In the genomic region with DNA sequence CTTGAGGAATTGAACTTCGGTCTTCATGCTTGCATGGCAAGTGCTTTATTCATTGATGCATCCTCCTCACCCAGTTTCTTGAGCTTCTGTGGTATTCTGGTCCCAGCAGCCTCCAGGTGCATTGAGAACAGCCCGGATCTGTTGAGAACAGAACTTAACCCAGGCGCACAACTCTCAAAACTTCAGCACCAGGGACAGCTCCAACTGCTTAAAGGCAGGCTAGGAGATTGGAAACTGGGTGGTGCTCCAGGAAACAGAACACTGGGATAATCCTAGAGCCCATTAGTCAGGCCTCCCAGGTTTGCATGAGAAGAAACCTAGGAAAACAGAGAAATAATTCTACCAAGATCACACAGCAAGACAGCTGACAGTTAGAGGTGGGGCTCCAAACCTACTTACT, we compare ENCODE assay signal across 9 mouse cellular contexts. TPM values are rescaled to one million over a fixed set of nuclear protein-coding genes. Genes with fewer than 3 reads are reported as not detected.
DNase-seq lines count a peak whose midpoint lies in the region; ATAC-seq lines count a peak whose summit lies in the region.
"Had no signal": no experiment of that assay in that cellular context is flagged by ENCODE, and none has a peak within 500 bp of the region (broad histone marks: within the 10 kb centered on the region; RNA-seq: fewer than 3 reads in every experiment).

No protein-coding gene starts in this region.

- no peaks in the 10 kb centered on the region for H3K36me3 ChIP-seq in heart, embryonic 11.5 days (ENCODE audit: control insufficient read depth, insufficient read depth, low read length)

- intact Hi-C loops in left cerebral cortex, postnatal 4 days (cut with DNase I), result no loop called here

- H3K4me1 ChIP-seq in heart, embryonic 11.5 days (ENCODE audit: control insufficient read depth, insufficient read depth, low read length), result no peaks in the 10 kb centered on the region

- H3K4me2 ChIP-seq in heart, embryonic 11.5 days, result no peak overlapping the region

- WGBS in heart, embryonic 11.5 days (ENCODE audit: insufficient replicate concordance), result 10% methylated on average over 3 of the region's 3 CpGs

- H3K9ac ChIP-seq in heart, embryonic 11.5 days (ENCODE audit: low read depth, low read length), result no peak overlapping the region

- no peak for ATAC-seq in heart, embryonic 11.5 days (replicated peaks; ENCODE audit: insufficient number of reproducible peaks, low FRiP score, low TSS enrichment)
- ATAC-seq in erythroid progenitor cell, adult 5-6 weeks (replicated peaks; ENCODE audit: low FRiP score, poor library complexity, severe bottlenecking), result no peak

- H3K27me3 ChIP-seq in heart, embryonic 11.5 days (ENCODE audit: control insufficient read depth, insufficient read depth, low read length), result no peaks in the 10 kb centered on the region

- no peak overlapping the region for H3K4me3 ChIP-seq in heart, embryonic 11.5 days (ENCODE audit: low read depth, low read length)

- no peaks in the 10 kb centered on the region for H3K9me3 ChIP-seq in heart, embryonic 11.5 days (replicated peaks; ENCODE audit: control insufficient read depth, low read length)

- no peak overlapping the region for H3K27ac ChIP-seq in heart, embryonic 11.5 days (ENCODE audit: low read depth, low read length)

- DNase-seq in heart, adult 8-10 months (ENCODE audit: low spot score), result peak; percentile 42
- DNase-seq in CD4-positive helper T cell, adult 2 months (ENCODE audit: low read depth, low spot score), result peak; percentile 67
- DNase-seq in c-Kit-negative CD71-positive TER-119-positive erythroid progenitor cells, embryonic 14.5 days (ENCODE audit: low read depth, low spot score), result peak; percentile 50
- peak; percentile 67 to 89 for DNase-seq in kidney, postnatal 36 days
- DNase-seq in ovary, adult 18-20 months (ENCODE audit: low spot score), result peak; percentile 18
- DNase-seq in left cerebral cortex, postnatal 4 days, result no peak

RNA-seq across cellular contexts. Expression of a gene that starts 3.4 kb away (rescaled TPM):
- total RNA-seq in heart, adult 8-10 months (2022), result not detected
- not detected in 2 replicates for polyA plus RNA-seq in heart, embryonic 11.5 days (2014; fragmentation: Nextera tagmentation; extraction: Ambion mirVana)
- not detected for total RNA-seq in left cerebral cortex, postnatal 4 days (2021)
- total RNA-seq in erythroid progenitor cell, adult 5-6 weeks (2015; ENCODE audit: low replicate concordance), result not detected in 2 replicates
- not detected in 2 replicates for total RNA-seq in erythroid progenitor cell, adult 5-6 weeks (2017; ENCODE audit: low replicate concordance)
- polyA plus RNA-seq: lung, embryonic 16.5 days had no signal

RNA-seq across cellular contexts. Expression of a gene that starts 20.4 kb away (rescaled TPM):
- 1 to 10 TPM; 3.8 to 6.8 (median 4.1) TPM for total RNA-seq in heart, adult 8-10 months (2022)
- 3.3 and 4.4 TPM in 2 replicates for polyA plus RNA-seq in heart, embryonic 11.5 days (2014; fragmentation: Nextera tagmentation; extraction: Ambion mirVana)
- 1 to 10 TPM; 1.5 to 3.5 TPM for total RNA-seq in left cerebral cortex, postnatal 4 days (2021)
- 13.7 and 22.2 TPM in 2 replicates for total RNA-seq in erythroid progenitor cell, adult 5-6 weeks (2015; ENCODE audit: low replicate concordance)
- total RNA-seq in erythroid progenitor cell, adult 5-6 weeks (2017; ENCODE audit: low replicate concordance), result 2.6 and 3.0 TPM in 2 replicates

RNA-seq across cellular contexts. Expression of a gene that starts 24.5 kb away (rescaled TPM):
- 10 to 100 TPM; 47.9 to 60.0 (median 55.8) TPM for total RNA-seq in heart, adult 8-10 months (2022)
- polyA plus RNA-seq in heart, embryonic 11.5 days (2014; fragmentation: Nextera tagmentation; extraction: Ambion mirVana), result 27.9 and 28.2 TPM in 2 replicates
- total RNA-seq in left cerebral cortex, postnatal 4 days (2021), result 1 to 10 TPM; 4.5 to 4.7 TPM
- total RNA-seq in erythroid progenitor cell, adult 5-6 weeks (2015; ENCODE audit: low replicate concordance), result 81.1 and 91.4 TPM in 2 replicates
- 34.5 and 43.0 TPM in 2 replicates for total RNA-seq in erythroid progenitor cell, adult 5-6 weeks (2017; ENCODE audit: low replicate concordance)

RNA-seq across cellular contexts. Expression of a gene that starts 50.5 kb away (rescaled TPM):
- total RNA-seq in heart, adult 8-10 months (2022), result 100 to 1,000 TPM in 1 of 4 experiments, 10 to 100 TPM in 3; 91.5 to 100 (median 96.2) TPM
- polyA plus RNA-seq in heart, embryonic 11.5 days (2014; fragmentation: Nextera tagmentation; extraction: Ambion mirVana), result 48.4 and 72.2 TPM in 2 replicates
- total RNA-seq in left cerebral cortex, postnatal 4 days (2021), result 100 to 1,000 TPM; 109 to 157 TPM
- 108 and 112 TPM in 2 replicates for total RNA-seq in erythroid progenitor cell, adult 5-6 weeks (2015; ENCODE audit: low replicate concordance)
- 82.8 and 107 TPM in 2 replicates for total RNA-seq in erythroid progenitor cell, adult 5-6 weeks (2017; ENCODE audit: low replicate concordance)

RNA-seq across cellular contexts. Expression of a gene that starts 50.7 kb away (rescaled TPM):
- total RNA-seq in heart, adult 8-10 months (2022), result under 1 TPM; 0.22 to 0.57 (median 0.35) TPM
- polyA plus RNA-seq in heart, embryonic 11.5 days (2014; fragmentation: Nextera tagmentation; extraction: Ambion mirVana), result 12.3 and 12.7 TPM in 2 replicates
- total RNA-seq in left cerebral cortex, postnatal 4 days (2021), result 1 to 10 TPM; 2.8 to 3.3 TPM
- total RNA-seq in erythroid progenitor cell, adult 5-6 weeks (2015; ENCODE audit: low replicate concordance), result 85.1 and 137 TPM in 2 replicates
- 153 and 177 TPM in 2 replicates for total RNA-seq in erythroid progenitor cell, adult 5-6 weeks (2017; ENCODE audit: low replicate concordance)

Comparison
In these comparisons a context has a peak if more than half of its experiments do, and no peak if none do; other contexts are left out.
1. RNA of a gene that starts 24.5 kb away (total RNA-seq): 34.5 to 91.4 TPM in erythroid progenitor cell, adult 5-6 weeks and 47.9 to 60.0 TPM in heart, adult 8-10 months; 4.5 to 4.7 TPM in left cerebral cortex, postnatal 4 days; every median in the first group is over 4 times any median in the second.